16 mouse cellular contexts compared by ENCODE assay signal in genomic region chr1:90428774-90429173, GRCm38 (mm10).
A peak's percentile ranks its signal among the peaks of the same experiment; 100 is the strongest.
DNase-seq lines count a peak whose midpoint lies in the region; ATAC-seq lines count a peak whose summit lies in the region.
"Had no signal": no experiment of that assay in that cellular context is flagged by ENCODE, and none has a peak within 500 bp of the region (broad histone marks: within the 10 kb centered on the region; RNA-seq: fewer than 3 reads in every experiment).

No protein-coding gene starts in this region.

- WGBS in embryonic facial prominence, embryonic 13.5 days: 71% methylated on average over 7 of the region's 7 CpGs

- H3K9me3 ChIP-seq in embryonic facial prominence, embryonic 13.5 days: no peaks in the 10 kb centered on the region
- H3K9me3 ChIP-seq: heart, embryonic 15.5 days; midbrain, embryonic 13.5 days had no signal

- no peak overlapping the region for H3K9ac ChIP-seq in embryonic facial prominence, embryonic 13.5 days
- H3K9ac ChIP-seq: heart, embryonic 15.5 days; midbrain, embryonic 13.5 days had no signal

- no peaks in the 10 kb centered on the region; the same call in 1 of the 2 replicates for H3K27me3 ChIP-seq in embryonic facial prominence, embryonic 13.5 days
- H3K27me3 ChIP-seq: heart, embryonic 15.5 days; midbrain, embryonic 13.5 days had no signal

- DNase-seq in cerebellum, postnatal 10 days: peak; percentile 32 to 58
- no peak for DNase-seq in cerebellum, adult 11-12 months
- peak; percentile 50 for DNase-seq in lung, postnatal 10 days
- no peak for DNase-seq in lung, adult 18-20 months
- peak; percentile 4 to 11 for DNase-seq in B cell, adult 2 months
- no peak for DNase-seq in kidney, adult 18-20 months
- no peak for DNase-seq in thymus, adult 18-20 months
- DNase-seq: cerebellum, postnatal 25 days; heart, adult 2 months; kidney, adult 8-10 months; kidney, postnatal 36 days had no signal

- H3K27ac ChIP-seq in embryonic facial prominence, embryonic 13.5 days: 0 out of 2 replicates have a peak overlapping the region, but pooled peaks have one; percentile 78
- H3K27ac ChIP-seq: heart, adult 2 months; heart, embryonic 15.5 days; macrophage; midbrain, embryonic 13.5 days had no signal

- no peak overlapping the region for H3K4me3 ChIP-seq in embryonic facial prominence, embryonic 13.5 days
- H3K4me3 ChIP-seq: heart, adult 2 months; heart, embryonic 15.5 days; midbrain, embryonic 13.5 days had no signal

- no peak overlapping the region for H3K4me2 ChIP-seq in embryonic facial prominence, embryonic 13.5 days
- H3K4me2 ChIP-seq: heart, embryonic 15.5 days; liver, embryonic 11.5 days; midbrain, embryonic 13.5 days had no signal

- H3K36me3 ChIP-seq in embryonic facial prominence, embryonic 13.5 days: no peaks in the 10 kb centered on the region
- H3K36me3 ChIP-seq: heart, embryonic 15.5 days; midbrain, embryonic 13.5 days had no signal

- no peak for ATAC-seq in embryonic facial prominence, embryonic 13.5 days (ENCODE audit: insufficient number of reproducible peaks, insufficient read depth, low FRiP score, low TSS enrichment, low read depth)
- ATAC-seq: midbrain, embryonic 13.5 days had no signal

- peaks cover 64% of the 10 kb centered on the region for H3K4me1 ChIP-seq in embryonic facial prominence, embryonic 13.5 days

Comparison
In these comparisons a context has a peak if more than half of its experiments do, and no peak if none do; other contexts are left out.
1. DNase-seq: peak in cerebellum, postnatal 10 days (2 of 2), lung, postnatal 10 days (single experiment) and B cell, adult 2 months (2 of 2); none in cerebellum, adult 11-12 months (single experiment), lung, adult 18-20 months (0 of 2), kidney, adult 18-20 months (single experiment) and thymus, adult 18-20 months (0 of 2).